Mouse (Mus musculus) hindbrain, embryonic 14.5 days (tissue): ENCODE measurements around the gene Kcns1. TPM values are rescaled to one million over a fixed set of nuclear protein-coding genes. Genes with fewer than 3 reads are reported as not detected.

Experiments
- ATAC-seq: fragments of 200-750 bp; cut with Nextera tagmentation; 2 replicates; pipeline ENCODE4 v1.8.0; 2017; ENCODE audit warnings: moderate number of reproducible peaks, mild to moderate bottlenecking, moderate TSS enrichment, moderate library complexity; ENCODE audit not compliant: low FRiP score
- DNase-seq: peaks from one replicate; pipeline ENCODE4 v3.0.0-alpha.2; 2015; ENCODE audit warnings: low spot score
- H3K27ac ChIP-seq: fragments of 300-500 bp; sonication (generic); 2 replicates; pipeline ENCODE4 v1.5.1; 2014; ENCODE audit warnings: mild to moderate bottlenecking, moderate library complexity
- H3K27me3 ChIP-seq: fragments of 300-500 bp; sonication (generic); 2 replicates; pipeline ENCODE4 v1.6.1; 2014; ENCODE audit warnings: mild to moderate bottlenecking, low read length, mixed read lengths; ENCODE audit not compliant: control insufficient read depth, insufficient read depth
- H3K36me3 ChIP-seq: fragments of 300-500 bp; sonication (generic); replicated peaks from 2 replicates; pipeline ENCODE4 v1.6.1; 2014; ENCODE audit not compliant: control insufficient read depth, insufficient read depth
- H3K4me1 ChIP-seq: fragments of 300-500 bp; sonication (generic); replicated peaks from 2 replicates; pipeline ENCODE4 v1.6.1; 2014; ENCODE audit warnings: antibody characterized with exemption, low read length, mixed read lengths; ENCODE audit not compliant: control insufficient read depth, insufficient read depth
- H3K4me2 ChIP-seq: fragments of 300-500 bp; sonication (generic); replicated peaks from 2 replicates; pipeline ENCODE4 v1.6.1; 2014; ENCODE audit warnings: mild to moderate bottlenecking, moderate library complexity
- H3K4me3 ChIP-seq: fragments of 300-500 bp; sonication (generic); replicated peaks from 2 replicates; pipeline ENCODE4 v1.5.1; 2014; ENCODE audit warnings: mild to moderate bottlenecking, low read length
- H3K9ac ChIP-seq: fragments of 300-500 bp; sonication (generic); 2 replicates; pipeline ENCODE4 v1.6.1; 2014
- H3K9me3 ChIP-seq: fragments of 300-500 bp; sonication (generic); 2 replicates; pipeline ENCODE4 v1.6.1; 2016; ENCODE audit warnings: low read length; ENCODE audit not compliant: control insufficient read depth
- WGBS: fragments of 180-500 bp; shearing (Covaris S2); extraction: QIAGEN DNeasy Blood & Tissue Kit; methylation state at CpG from one replicate; pipeline ENCODE4 v1.1.7; 2014; 5-methylcytosine and 5-hydroxymethylcytosine counted together
- polyA plus RNA-seq: library from polyadenylated mRNA; unstranded; fragments of >200 nt; fragmentation: Nextera tagmentation; extraction: Ambion mirVana; gene quantifications from 2 replicates; pipeline ENCODE4 v1.2.1, GENCODE M21; 2014

Kcns1 gene
- polyA plus RNA-seq, 1 experiment from 2014 or later = 1.1 TPM

- Histone ChIP-seq H3K27me3 (0 out of 2 replicates have a peak, but pooled peaks cover 7% of the 10 kb centered on the region), H3K9me3 (no peaks in the 10 kb centered on the region), H3K4me3 (no peak overlapping the region), H3K9ac (no peak overlapping the region), H3K4me2 (no peak overlapping the region), H3K36me3 (no peaks in the 10 kb centered on the region), H3K4me1 (no peaks in the 10 kb centered on the region), H3K27ac (no peak overlapping the region)
- DNase-seq = no peak
- WGBS = 92% methylated on average over 5 of the region's 5 CpGs
- ATAC-seq = no peak
Observed at GRCm38 (mm10) chr2:164177831-164178230, 6.9 kb upstream of the Kcns1 start.

DNA sequence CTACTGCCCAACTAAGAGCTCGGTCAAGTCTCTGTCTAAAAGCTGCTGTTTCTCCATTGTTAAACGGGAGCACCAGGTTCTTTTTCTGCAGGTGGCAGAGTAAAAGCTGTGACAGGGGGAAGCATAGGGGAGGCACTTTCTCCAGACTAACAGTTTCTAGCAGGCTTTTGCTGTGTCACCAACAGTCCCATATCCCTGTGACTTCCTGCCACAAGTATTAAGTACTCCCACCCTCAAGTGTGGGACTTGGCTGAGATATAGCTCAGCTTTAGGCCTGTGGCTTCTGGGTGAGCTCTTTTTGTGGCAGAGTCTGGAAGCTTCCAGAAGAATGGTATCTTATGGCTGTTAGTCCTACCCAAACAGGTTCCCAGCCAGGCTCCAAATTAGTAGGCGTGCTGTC, 4.9 kb upstream of the Kcns1 start:
- Histone ChIP-seq H3K27ac (no peak overlapping the region), H3K9ac (no peak overlapping the region), H3K4me3 (no peak overlapping the region), H3K4me1 (0 out of 2 replicates have a peak, but pooled peaks cover 3% of the 10 kb centered on the region), H3K27me3 (peaks cover 19% of the 10 kb centered on the region), H3K9me3 (no peaks in the 10 kb centered on the region), H3K36me3 (no peaks in the 10 kb centered on the region), H3K4me2 (no peak overlapping the region)
- no peak for DNase-seq
- ATAC-seq = no peak
- 76% methylated on average over 3 of the region's 3 CpGs for WGBS

- Histone ChIP-seq H3K9me3 (no peaks in the 10 kb centered on the region), H3K27ac (no peak overlapping the region), H3K4me1 (peaks cover 9% of the 10 kb centered on the region; the same call in 1 of the 2 replicates), H3K4me2 (no peak overlapping the region), H3K27me3 (peaks cover 30% of the 10 kb centered on the region), H3K4me3 (no peak overlapping the region), H3K36me3 (no peaks in the 10 kb centered on the region), H3K9ac (no peak overlapping the region)
- WGBS = 78% methylated on average over 8 of the region's 8 CpGs
- DNase-seq (no peak), ATAC-seq (no peak)
Observed at GRCm38 (mm10) chr2:164174649-164175395, 3.9 kb upstream of the Kcns1 start.

DNA sequence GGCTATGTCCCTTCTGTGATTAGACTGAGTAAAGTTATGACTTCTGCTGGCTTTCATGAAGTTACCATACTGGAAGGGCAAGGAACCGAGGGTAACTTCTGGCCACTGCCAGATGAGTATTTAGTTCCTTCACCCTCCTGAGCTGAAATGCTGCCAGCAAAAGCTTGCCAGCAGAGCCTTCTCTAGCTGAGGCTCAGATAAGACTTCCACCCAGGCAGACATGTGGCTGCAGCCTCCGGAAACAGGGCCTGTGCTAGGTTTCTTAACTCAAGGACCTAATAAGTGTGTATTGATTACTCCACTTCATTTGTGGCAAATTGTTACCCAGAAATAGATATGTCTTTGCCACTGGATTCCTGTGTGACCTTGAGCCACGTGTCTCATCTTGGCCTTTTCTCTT, 2.5 kb upstream of the Kcns1 start:
- peaks cover 44% of the 10 kb centered on the region for H3K27me3 ChIP-seq
- no peak overlapping the region for H3K27ac ChIP-seq
- H3K4me1 ChIP-seq = peaks cover 12% of the 10 kb centered on the region
- DNase-seq (no peak), ATAC-seq (no peak)
- no peak overlapping the region for H3K4me3 ChIP-seq
- no peaks in the 10 kb centered on the region for H3K9me3 ChIP-seq
- WGBS = 78% methylated on average over 3 of the region's 3 CpGs
- no peak overlapping the region for H3K9ac ChIP-seq
- H3K4me2 ChIP-seq = no peak overlapping the region
- no peaks in the 10 kb centered on the region for H3K36me3 ChIP-seq

DNA sequence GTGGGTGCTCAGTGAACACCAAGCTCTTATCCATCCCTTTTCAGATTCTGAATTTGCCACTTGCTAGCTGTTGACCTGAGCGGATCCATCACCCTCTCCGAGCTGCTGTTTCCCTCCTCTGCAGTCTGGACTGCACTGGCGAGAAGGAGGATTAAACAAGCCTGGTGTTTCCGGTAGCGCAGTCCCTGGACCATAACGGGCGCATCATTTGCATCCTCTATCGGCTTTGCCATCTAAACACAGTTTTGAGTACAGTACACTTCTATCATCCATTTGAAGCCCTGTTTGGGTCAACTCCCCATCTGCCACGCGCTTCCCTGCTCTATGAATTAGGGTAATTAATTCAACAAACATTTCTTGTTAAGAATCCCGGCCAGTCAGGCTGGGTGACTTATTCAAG, 587 bp downstream of the Kcns1 start:
- Histone ChIP-seq H3K4me2 (peak overlapping the region; percentile 53), H3K27ac (no peak overlapping the region), H3K27me3 (peaks cover 68% of the 10 kb centered on the region), H3K9me3 (no peaks in the 10 kb centered on the region), H3K9ac (no peak overlapping the region; the same call in 1 of the 2 replicates), H3K4me1 (peaks cover 18% of the 10 kb centered on the region), H3K36me3 (no peaks in the 10 kb centered on the region), H3K4me3 (no peak overlapping the region; the same call in 1 of the 2 replicates)
- DNase-seq (no peak), ATAC-seq (no peak)
- WGBS = 3% methylated on average over 11 of the region's 11 CpGs

- Histone ChIP-seq H3K9ac (peak overlapping the region; percentile 31; the same call in 1 of the 2 replicates), H3K36me3 (no peaks in the 10 kb centered on the region), H3K27me3 (peaks cover 68% of the 10 kb centered on the region), H3K4me2 (peak overlapping the region; percentile 63), H3K4me1 (peaks cover 18% of the 10 kb centered on the region), H3K27ac (no peak overlapping the region), H3K4me3 (peak overlapping the region; percentile 36), H3K9me3 (no peaks in the 10 kb centered on the region)
- 6% methylated on average over 42 of the region's 42 CpGs for WGBS
- peak; percentile 40; the same call in 1 of the 2 replicates for ATAC-seq
- peak; percentile 35 for DNase-seq
Observed at GRCm38 (mm10) chr2:164168571-164168946, 2.4 kb downstream of the Kcns1 start.

DNA sequence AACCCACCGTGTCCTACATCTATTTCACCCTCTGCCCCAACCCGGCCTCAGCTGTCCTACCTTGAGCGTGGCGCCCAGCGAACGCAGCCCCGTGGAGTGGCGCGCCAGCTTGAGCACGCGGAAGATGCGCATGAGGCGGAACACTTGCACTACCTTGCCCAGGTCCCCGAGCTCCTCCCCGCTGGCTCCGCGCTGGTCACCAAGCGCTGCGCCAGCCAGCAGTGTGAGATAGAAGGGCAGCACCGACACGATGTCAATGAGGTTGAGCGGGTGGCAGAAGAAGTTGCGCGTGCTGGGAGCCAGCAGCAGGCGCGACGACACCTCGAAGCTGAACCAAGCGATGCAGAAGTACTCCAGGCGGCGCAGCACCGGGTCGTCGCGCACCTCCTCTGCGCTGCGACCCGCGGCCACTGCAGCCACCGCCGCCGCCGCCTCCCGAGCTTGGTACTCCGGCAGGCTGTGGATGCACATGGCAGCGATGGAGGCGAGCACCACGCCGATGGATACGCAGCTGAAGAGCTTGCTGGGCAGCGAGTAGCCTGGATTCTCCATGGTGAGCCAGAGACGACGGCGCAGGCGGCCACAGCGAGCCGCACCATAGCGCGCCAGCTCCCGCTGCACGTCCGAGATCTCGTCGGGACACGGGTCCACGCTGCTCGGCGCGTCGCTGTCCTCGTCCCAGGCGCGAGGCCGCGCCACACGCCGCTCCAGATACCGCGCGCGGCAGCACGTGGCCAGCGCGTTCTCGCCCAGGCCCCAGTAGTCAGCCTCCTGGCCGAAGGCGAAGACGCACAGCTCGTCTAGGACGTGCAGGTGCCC, 3.0 kb downstream of the Kcns1 start:
- ATAC-seq = peak; percentile 71
- no peak for DNase-seq
- Histone ChIP-seq H3K27ac (no peak overlapping the region), H3K9ac (peak overlapping the region; percentile 31; the same call in 1 of the 2 replicates), H3K4me2 (peak overlapping the region; percentile 63), H3K27me3 (peaks cover 64% of the 10 kb centered on the region), H3K4me3 (peak overlapping the region; percentile 36), H3K4me1 (peaks cover 18% of the 10 kb centered on the region), H3K36me3 (no peaks in the 10 kb centered on the region), H3K9me3 (no peaks in the 10 kb centered on the region)
- 13% methylated on average over 87 of the region's 90 CpGs for WGBS

GRCm38 (mm10) chr2:164164941-164165340, 6.0 kb downstream of the Kcns1 start:
- Histone ChIP-seq H3K4me1 (peaks cover 9% of the 10 kb centered on the region; the same call in 1 of the 2 replicates), H3K27ac (no peak overlapping the region), H3K9me3 (no peaks in the 10 kb centered on the region), H3K27me3 (peaks cover 42% of the 10 kb centered on the region), H3K4me3 (no peak overlapping the region), H3K9ac (no peak overlapping the region), H3K36me3 (no peaks in the 10 kb centered on the region), H3K4me2 (no peak overlapping the region)
- DNase-seq = no peak
- ATAC-seq = no peak
- 91% methylated on average over 5 of the region's 5 CpGs for WGBS

GRCm38 (mm10) chr2:164161515-164162055, 9.3 kb downstream of the Kcns1 start:
- H3K27ac ChIP-seq = no peak overlapping the region
- no peak for ATAC-seq
- no peak overlapping the region for H3K4me3 ChIP-seq
- H3K9ac ChIP-seq = no peak overlapping the region
- no peaks in the 10 kb centered on the region for H3K9me3 ChIP-seq
- no peak overlapping the region for H3K4me2 ChIP-seq
- H3K4me1 ChIP-seq = no peaks in the 10 kb centered on the region
- 0 out of 2 replicates have a peak, but pooled peaks cover 1% of the 10 kb centered on the region for H3K36me3 ChIP-seq
- 87% methylated on average over 11 of the region's 11 CpGs for WGBS
- no peak for DNase-seq
- peaks cover 9% of the 10 kb centered on the region; the same call in 1 of the 2 replicates for H3K27me3 ChIP-seq
